Mouse (Mus musculus) kidney, adult 18-20 months (tissue): ENCODE measurements around the gene Slc7a4.
"Not testable (repeated sequence)": the region's sequence is repeated elsewhere in the genome, so short reads cannot be mapped to it uniquely, and the experiment has no call there.

Experiments used
- DNase-seq: peaks from one replicate; pipeline ENCODE4 v3.0.0; 2021

Gene Slc7a4

DNA sequence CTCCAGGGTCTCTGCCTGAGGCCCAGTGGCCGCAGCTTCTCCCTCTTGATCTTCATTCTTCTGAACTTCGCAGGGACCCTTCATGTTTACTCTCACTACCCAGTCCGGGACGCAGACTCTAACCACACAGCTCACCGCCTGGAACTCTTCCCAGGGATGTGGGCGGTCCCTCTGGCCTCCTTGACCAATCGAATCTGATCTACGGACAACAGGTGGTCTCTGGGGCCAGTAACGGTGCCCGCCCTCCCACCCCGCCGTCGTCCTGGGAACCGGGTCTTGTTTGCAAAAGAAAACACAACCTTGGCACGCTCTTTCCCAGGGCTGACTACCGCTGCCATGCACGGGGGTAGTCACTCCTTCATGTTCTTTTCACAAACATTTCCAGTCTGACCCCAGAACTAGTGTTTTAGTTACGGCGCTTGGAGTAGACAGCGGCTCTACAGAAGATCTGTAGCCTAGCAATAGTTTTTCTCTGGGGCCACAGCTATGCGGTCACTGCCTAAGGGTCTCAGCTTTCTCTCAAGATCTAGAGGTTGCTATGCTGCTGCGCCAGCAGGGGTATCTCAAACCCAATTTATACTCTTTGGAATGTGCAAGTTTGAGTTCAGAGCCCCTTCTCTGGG lies 21.8 kb downstream of the Slc7a4 start, which contains the start of gene Lrrc74b:
Gene Lrrc74b, minus strand, starts transcription at position 120 of the 623 bp plus-strand sequence.
- peak; percentile 27 for DNase-seq

DNA sequence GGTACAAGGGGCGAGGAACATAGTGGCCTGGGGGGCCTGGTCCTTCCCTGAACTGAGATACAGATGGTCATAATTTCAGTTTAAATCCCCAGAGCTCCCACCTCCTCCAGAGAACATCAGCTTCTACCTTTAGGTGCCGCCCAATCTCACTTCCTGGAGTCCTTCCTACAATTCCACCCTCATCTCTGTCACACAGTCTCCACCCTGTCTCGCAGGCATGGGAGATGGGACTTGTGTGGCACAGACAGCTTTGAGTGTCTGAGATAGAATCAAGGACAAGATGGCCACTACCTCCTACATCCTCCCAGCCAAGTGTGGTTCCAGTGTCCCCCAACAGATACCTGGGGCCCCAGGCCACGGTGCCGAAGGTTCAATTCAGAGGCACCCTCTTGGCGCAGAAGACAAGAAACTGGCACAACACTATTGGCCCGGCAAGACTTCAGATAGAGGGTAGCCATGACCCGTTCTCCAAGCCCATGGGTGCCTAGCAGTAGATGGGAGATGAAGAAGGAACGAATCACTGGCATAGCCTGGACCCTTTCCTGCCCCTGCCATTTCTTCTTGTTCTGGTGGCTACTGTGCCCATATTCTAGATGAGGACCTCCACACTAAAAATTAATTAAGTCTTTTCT lies 23.5 kb downstream of the Slc7a4 start:
- no peak for DNase-seq

DNA sequence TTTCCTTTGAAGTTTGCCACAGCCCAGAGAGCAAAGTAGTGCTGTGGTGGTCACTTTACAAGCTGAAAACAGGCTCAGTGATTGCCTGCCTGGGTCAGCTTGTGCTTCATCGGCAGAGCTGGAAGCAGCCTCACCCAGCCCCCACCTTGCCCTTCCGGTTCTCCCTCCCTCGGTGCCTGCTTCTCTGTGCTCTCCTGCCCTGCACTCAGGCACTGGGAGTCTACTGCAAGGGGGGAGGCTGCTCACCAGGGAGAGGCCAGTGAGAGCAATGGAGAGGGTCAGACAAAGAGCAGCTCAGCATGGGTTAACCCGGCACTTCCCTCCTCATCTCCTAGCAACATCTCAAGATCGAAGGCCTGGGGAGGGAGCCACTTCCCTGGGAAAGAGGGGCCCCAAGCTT lies 24.2 kb downstream of the Slc7a4 start:
- DNase-seq = no peak

DNA sequence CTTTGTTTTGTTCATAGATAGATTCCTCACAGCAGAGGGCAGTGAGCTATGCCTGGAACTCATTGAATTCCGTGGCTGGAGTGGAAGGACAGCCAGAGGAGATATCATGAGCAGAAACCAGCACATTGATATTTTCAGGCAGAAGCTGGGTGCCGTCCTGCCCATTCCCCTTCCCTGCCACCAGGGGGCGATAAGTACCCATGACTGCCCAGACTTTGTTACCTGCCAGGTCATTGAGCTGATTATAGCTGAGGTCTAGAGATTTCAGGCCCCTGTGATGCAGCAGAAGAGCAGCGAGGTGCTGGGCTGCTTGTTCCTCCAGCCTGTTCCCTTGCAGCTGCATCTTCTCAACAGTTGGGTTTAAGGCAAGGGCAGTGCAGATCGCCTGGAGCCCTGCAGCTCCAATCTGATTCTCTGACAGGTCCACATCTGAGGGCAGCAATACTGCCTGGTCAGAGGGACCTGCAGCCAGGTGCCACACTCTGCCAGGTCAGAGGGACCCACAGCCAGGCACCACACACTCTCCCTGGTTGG lies 25.0 kb downstream of the Slc7a4 start:
- peak; percentile 79 for DNase-seq

DNA sequence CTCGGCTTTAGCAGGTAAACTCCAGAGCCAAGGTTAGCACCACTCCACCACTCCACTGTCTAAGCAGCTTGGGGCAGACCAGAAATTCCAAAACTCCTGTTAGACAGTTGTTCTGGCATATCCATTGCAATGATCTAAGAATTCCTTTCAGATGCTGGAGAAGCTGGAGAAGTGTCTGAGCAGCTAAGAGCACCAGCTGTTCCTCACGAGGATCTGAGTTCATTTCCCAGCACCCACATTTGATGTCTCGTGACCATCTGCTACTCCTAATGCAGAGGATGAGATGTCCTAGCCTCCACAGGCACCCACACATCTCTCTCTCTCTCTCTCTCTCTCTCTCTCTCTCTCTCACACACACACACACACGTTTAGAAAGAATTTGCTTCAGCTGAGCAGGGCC lies 26.1 kb downstream of the Slc7a4 start:
- no peak for DNase-seq

DNA sequence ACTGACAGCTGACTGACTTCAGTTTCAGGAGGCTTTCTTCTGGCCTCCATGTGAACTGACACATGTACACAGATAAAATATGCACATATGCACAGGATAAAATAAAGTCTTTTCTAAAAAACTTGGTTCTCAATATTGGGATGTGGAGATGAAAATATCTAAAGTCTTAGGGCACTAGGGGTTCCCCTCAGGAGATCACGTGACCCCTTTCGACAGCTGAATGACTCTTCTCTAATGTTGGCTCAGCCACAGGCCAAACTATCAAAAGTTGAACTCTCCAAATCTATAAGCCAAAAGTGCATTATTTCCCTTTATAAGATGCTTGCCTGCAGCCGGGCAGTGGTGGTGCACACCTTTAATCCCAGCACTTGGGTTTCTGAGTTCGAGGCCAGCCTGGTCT lies 26.8 kb downstream of the Slc7a4 start:
- no peak for DNase-seq

DNA sequence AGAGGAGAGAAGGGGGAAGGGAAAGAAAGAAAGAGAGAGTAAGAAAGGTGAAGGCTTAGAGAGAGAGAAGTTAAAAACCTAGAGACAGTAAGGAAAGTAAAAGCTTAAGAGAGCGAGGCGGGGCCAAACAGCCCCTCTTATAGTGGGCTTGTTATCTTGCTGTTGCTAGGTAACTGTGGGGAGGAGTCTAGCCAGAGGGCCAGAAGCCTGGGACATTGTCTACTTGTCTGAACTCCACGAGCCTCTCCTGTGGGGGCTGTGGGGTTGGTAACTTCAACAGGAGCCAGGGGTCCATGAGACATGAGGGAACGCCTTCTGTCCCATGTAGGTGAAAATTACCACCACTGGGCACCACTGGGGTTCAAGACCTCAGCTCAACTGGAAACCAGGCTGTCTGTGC lies 28.3 kb downstream of the Slc7a4 start:
- DNase-seq = not testable (repeated sequence)

DNA sequence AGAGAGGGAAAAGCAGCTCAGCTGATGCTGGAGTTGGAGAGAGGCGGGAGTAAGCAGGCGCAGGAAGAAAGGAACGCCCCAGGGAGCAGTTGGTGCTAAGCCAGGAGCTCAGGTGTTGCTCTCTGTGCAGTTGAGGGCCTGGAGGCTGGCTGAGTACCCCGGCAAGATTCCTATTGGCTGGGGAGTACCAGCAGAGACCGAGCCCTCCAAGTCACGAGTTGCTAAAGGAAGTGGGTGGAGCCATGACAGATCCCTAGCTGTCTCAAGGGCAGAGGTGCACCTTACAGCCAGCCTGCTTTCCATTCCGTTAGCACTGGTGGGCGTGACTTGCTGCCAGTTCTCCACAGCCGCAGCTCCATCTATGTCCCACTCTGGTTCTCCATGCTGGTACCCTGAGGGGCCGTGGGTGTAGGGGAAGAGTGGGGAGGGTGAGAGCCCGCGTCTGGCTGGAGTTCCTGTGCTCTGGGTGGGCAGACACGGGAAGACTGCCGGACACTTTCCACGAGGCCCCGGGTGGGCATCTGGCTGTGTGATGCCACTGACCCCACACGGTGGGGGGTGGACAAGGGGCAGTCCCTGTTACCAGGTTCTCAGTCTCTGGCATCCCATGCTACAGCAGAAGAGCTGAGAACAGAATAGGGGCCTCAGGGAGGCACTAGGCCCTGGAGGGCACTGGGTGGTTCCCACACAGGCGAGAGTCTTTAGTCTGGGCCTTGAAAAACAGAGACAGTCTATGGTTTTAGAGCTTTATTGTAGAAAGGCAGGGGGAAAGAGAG lies 28.9 kb downstream of the Slc7a4 start:
- peak; percentile 72 for DNase-seq

DNA sequence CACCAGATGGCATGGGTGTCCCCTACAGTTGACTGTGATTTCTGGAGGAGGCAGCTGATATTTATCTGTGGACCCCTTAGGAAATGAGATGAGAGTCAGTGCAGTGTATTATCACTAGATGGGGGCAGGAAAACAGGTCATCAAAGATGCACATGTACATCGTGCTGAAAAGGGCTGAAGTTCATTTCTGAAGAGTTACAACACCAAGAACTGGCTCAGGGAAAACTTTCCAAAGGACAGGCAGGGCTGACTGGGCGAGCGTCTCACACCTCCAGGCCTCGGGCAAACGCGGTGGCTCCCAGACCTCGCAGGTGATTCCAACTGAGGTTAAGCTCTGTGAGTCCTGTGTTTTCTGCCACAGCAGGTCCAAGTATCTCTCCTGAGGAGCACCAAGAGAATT lies 30.2 kb downstream of the Slc7a4 start:
- DNase-seq = no peak

DNA sequence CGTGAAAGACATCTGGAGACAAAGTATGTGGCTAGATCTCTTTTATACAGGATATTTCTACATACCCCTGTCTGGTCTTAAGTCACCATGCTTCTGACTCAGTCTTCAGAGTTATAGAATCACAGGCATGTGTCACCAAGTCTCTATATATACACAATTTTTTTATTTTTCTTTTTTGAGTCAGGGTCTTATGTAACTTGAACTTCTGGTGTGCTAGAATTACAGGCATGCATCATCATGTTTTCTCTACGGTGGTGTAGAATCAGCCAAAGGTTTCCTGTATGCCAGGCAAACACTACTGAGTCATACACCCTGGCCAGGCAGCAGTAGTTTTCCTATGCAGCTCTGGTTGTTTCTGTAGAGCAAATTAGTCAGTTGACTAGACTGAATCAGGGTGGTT lies 40.4 kb downstream of the Slc7a4 start:
- DNase-seq = no peak

DNA sequence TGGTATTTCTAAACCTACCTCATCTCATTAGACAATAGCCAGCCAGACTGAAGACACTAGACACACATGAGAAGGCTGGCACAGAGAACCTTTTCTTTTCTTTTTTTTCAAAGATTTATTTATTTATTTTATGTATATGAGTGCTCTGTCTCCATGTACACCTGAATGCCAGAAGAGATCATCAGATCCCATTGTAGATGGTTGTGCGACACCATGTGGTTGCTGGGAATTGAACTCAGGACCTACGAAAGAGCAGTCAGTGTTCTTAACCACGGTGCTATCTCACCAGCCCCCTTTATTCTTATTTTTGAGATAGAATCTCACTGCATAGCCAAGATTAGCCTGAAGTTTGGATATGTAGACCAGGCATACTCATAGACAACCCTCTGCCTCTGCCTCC lies 46.4 kb downstream of the Slc7a4 start:
- DNase-seq = peak; percentile 30

DNA sequence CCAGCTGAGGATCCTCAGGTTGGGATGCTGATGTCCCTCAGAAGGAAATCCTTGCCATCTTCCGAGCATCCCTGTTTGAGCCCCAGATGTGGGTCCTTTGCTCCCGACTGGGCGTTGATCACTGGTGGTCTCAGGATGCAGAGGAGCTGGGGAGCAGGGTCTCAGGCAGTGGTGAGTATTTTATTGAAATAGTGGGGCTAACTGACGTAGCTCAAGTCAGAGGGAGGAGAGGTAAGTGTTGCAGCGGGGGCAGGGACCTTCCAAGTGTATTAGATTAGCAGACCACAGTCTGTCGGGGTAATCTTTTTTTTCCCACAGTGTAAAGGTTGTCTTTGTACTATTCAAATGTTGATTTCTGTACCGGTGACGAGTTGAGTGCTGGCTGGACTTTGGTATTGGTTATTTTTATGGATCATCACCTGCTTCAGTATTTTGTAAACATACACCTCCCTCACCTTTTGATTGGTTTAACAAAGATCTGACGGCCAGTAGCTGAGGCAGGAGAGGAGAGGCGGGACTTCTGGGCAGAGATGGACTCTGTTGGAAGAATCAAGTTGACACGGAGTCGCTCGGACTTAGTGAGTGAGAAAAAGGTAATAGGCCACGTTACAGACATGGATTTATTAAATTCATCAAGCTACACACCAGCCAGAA lies 50.2 kb downstream of the Slc7a4 start:
- DNase-seq = no peak

DNA sequence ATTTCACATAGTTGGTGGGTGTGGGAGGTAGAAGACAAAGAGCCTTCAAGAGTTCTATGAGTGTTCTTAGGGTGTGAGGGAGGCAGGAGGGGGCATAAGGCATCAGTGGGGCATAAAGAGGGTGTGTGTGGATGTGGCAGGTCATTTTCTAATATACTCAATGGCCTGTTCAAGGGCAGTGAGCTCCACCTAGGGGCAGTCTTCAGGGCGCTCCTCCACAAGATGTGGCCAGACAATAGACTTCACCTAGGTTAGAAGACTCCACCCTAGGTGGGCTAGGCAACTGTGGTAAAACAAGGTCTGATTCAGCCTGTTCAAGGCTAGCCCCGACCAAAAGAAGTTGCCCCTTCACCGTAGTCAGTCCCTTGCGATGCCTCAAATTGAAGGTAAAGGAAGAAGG lies 50.7 kb downstream of the Slc7a4 start:
- peak; percentile 49 for DNase-seq

DNA sequence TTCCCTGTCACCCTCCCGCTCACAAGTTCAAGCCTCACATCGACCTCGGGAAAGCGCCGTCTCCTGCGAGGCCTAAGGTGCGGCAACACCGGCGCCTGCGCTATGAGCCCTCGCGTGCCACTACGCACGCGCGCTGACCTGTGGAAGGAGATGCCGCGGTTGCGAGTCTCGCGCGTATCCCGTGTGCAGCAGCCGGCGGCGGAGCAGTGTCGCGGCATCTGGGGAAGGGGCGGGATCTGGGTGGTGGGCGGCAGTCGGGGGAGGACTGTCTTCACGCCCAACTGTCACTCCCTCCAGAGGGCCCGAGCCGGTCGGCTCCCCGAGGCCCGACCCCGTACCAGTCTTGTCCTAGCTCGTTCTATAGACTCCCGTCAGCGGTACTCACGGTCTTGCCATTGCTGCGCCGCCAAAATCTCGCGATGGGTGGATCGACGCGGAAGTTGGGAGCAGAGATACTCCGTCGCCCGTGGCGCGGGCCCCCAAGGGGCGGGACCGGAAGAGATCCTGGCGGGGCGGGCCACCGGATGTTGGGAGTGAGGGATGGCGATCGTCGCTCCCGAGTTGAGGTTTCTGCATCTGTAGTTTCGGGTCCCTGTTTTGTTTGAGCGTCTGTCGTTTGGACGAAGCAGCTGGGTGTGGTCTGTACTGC lies 52.2 kb downstream of the Slc7a4 start, which contains the start of gene Thap7:
Gene Thap7, minus strand, starts transcription at position 497 of the 649 bp plus-strand sequence.
- DNase-seq = peak; percentile 97

DNA sequence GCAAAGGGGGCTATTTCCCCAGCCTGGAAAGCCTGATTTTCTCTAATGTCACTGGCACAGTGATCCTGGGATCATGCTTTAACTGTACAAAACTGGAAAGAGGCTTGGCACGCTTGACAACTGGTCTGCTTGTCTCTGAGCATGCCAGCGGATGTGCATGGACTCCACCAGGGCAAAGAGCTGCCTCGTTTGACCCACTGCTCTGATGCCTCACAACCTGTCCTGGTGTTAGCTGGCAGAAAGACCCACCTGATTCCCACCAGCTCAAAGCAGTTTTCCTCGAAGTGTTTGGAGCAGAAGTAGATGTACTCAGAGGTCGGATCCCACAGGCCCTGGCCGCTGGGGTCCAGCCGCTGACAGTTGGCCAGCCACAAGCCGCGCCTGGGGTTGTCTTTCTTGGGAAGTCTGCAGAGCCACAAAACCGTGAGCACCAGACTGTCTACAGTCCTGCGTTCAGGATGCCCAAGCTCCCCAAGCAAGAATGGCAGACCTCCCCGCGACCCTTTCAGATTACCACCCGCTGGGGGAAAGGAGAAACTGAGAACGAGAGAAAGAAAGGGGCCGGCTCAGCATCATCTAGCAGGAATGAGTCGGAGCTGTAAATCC lies 52.9 kb downstream of the Slc7a4 start:
- DNase-seq = no peak

DNA sequence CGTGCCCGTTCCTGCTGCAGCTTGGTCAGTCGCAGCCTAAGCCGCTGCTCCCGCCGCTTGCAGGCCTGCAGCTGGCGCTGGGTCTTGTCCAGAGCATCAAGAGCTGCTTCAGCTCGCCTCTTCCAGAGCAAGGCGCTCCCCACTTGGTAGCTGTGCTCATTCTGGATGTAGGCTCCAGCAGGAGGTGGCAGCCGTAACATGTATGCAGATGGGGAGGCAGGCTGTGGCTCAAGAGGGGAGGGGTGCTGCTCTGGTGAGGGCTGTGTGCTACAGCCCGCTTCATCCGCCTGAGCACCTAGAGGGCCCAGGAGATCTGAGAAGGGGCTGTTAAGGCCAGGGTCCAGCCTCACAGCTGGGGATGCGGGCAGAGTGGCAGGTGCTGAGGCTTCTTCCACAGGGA lies 54.7 kb downstream of the Slc7a4 start:
- no peak for DNase-seq

DNA sequence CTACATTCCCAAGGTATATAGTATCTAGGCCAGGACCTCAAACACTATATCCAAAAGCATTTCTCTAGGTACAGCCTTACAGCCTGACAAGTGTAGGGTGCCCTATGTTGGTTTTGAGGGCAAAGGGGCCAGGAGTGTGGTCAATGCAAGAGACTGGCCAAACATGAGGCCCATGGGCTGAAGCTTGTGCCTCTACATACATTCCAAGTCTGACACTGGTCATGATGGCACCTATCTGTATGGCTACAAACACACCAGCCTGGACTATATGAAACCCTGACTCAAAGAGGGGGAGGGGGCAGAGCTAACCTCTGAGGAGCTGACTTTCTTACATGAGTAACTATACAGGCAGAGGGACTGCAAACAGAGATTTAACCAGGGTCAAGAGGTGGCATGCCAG lies 55.4 kb downstream of the Slc7a4 start:
- no peak for DNase-seq

DNA sequence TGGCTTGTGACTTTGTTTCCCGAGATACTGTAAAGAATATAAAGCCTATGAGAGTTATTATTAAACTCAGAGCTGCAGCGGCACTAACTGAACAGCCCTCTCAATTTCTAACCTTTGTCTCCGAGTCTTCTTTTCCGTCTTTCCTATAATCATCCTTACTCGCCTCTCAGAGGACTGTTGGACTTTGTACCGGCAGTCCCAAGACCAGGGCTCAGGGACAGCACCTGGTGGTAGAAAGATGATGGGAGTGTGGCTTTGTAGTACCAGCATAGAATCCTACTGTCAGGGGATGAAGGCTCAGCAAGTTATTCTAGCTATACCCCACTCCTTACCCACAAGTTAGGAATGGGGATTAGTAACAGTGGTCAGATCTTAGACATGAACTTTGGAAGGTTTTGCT lies 56.8 kb downstream of the Slc7a4 start:
- DNase-seq = peak; percentile 41

DNA sequence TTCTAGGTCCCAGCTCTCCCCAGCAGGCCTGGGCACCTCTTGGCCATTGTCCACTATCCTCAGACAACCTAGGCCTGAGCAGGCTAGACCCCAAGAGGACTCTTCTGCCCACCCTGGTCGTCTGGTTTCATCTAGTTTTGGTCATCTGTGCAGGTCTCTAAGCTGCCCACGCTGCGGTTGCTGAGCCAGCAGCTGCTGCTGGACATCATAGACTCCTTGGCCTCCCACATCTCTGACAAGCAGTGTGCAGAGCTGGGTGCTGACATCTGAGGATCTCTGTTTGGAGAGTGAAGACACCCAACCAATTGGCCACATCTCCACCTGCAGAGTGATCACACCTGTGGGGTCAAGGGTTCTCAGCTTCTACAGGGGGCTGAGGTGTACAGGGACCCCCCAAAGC lies 57.5 kb downstream of the Slc7a4 start:
- no peak for DNase-seq

DNA sequence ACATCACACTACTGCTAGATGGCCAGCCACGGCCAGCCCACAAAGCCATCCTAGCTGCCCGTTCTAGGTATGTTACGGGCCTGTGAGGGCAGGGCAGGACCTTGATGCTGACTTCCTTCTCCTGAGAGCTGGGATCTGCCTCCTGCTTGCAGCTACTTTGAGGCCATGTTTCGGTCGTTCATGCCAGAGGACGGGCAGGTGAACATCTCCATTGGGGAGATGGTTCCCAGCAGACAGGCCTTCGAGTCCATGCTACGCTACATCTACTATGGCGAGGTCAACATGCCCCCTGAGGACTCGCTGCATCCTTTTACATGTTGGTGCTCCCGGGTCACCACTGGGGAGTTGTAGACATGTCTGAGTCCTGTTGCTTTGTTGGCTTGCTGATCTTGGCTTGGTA lies 58.9 kb downstream of the Slc7a4 start:
- no peak for DNase-seq
